Mouse (Mus musculus): ENCODE data around the gene Prkd2. TPM values are rescaled to one million over a fixed set of nuclear protein-coding genes. Genes with fewer than 3 reads are reported as not detected.

Gene Prkd2
- polyA plus RNA-seq, 1 experiment, result 4.7 TPM

DNA sequence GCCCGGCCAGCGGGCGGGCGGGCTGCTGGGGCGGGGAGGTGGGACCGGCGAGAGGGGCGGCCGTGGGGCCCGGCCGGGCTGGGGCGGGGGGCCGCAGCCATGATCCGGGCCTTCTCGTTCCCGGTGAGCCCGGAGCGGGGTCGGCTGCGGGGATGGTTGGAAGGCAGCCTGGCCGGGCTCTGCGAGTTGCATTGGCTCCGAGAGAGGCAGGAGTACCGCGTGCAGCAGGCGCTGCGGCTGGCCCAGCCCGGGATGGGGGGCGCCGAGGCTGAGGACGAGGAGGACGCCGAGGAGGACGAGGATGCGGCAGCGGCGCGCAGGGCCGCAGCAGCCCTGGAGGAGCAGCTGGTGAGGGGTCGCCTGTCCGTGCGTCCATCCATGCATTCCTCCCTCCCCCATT, 32.6 kb downstream of the Prkd2 start:
- H3K4me2 ChIP-seq (ENCODE audit: low read depth), result peak overlapping the region; percentile 97
- TF ChIP-seq MAX (IDR thresholded peaks at IDR 0.05; ENCODE audit: low read depth) (no peak), MYOG (IDR thresholded peaks at IDR 0.05; ENCODE audit: control insufficient read depth in 1 of 3, insufficient read depth in 1 of 3, insufficient read length in 2 of 3, low read depth in 2 of 3) (no peak), CEBPB (IDR thresholded peaks at IDR 0.05; ENCODE audit: insufficient read depth, poor library complexity, severe bottlenecking) (no peak), MYOD1 (IDR thresholded peaks at IDR 0.05; ENCODE audit: control insufficient read depth in 1 of 3, insufficient read length in 2 of 3, low read depth in 2 of 3) (peak in 1 of 3 experiments; percentile 36), TCF12 (IDR thresholded peaks at IDR 0.05; ENCODE audit: insufficient read depth, poor library complexity, severe bottlenecking) (no peak), POLR2A (IDR thresholded peaks at IDR 0.05; ENCODE audit: insufficient read length, low read depth) (peak; percentile 38), TCF3 (IDR thresholded peaks at IDR 0.05; ENCODE audit: insufficient read length, low read depth) (no peak), POLR2AphosphoS2 (IDR thresholded peaks at IDR 0.05; ENCODE audit: insufficient read length, low read depth) (no peak)
- H3K79me2 ChIP-seq (ENCODE audit: control insufficient read depth, insufficient read depth), result peaks cover 3% of the 10 kb centered on the region
- peak overlapping the region; percentile 75 for H3ac ChIP-seq (ENCODE audit: control insufficient read depth, insufficient read length)
- peak overlapping the region; percentile 32 for H3K4me3 ChIP-seq
- H3K36me3 ChIP-seq (ENCODE audit: control insufficient read depth, insufficient read depth), result no peaks in the 10 kb centered on the region
- H3K27me3 ChIP-seq (ENCODE audit: control insufficient read depth, insufficient read depth, insufficient read length), result no peaks in the 10 kb centered on the region

GRCm38 (mm10) chr7:16876006-16876405, 33.3 kb downstream of the Prkd2 start:
- Histone ChIP-seq H3K4me3 (peak overlapping the region; percentile 32), H3K36me3 (ENCODE audit: control insufficient read depth, insufficient read depth) (no peaks in the 10 kb centered on the region), H3K4me2 (ENCODE audit: low read depth) (peak overlapping the region; percentile 97), H3K27me3 (ENCODE audit: control insufficient read depth, insufficient read depth, insufficient read length) (no peaks in the 10 kb centered on the region), H3K79me2 (ENCODE audit: control insufficient read depth, insufficient read depth) (peaks cover 3% of the 10 kb centered on the region), H3ac (ENCODE audit: control insufficient read depth, insufficient read length) (peak overlapping the region; percentile 75)
- TF ChIP-seq MYOD1 (IDR thresholded peaks at IDR 0.05; ENCODE audit: control insufficient read depth in 1 of 3, insufficient read length in 2 of 3, low read depth in 2 of 3) (no peak), SRF (IDR thresholded peaks at IDR 0.05; ENCODE audit: control insufficient read depth, insufficient read length, low read depth) (no peak), POLR2AphosphoS2 (IDR thresholded peaks at IDR 0.05; ENCODE audit: insufficient read length, low read depth) (no peak), MAX (IDR thresholded peaks at IDR 0.05; ENCODE audit: low read depth) (no peak), E2F4 (IDR thresholded peaks at IDR 0.05; ENCODE audit: insufficient read depth) (no peak), TCF12 (IDR thresholded peaks at IDR 0.05; ENCODE audit: insufficient read depth, poor library complexity, severe bottlenecking) (no peak), POLR2A (IDR thresholded peaks at IDR 0.05; ENCODE audit: insufficient read length, low read depth) (no peak), USF1 (IDR thresholded peaks at IDR 0.05; ENCODE audit: low read depth) (no peak)

- H3K4me2 ChIP-seq (ENCODE audit: low read depth), result peak overlapping the region; percentile 97
- TF ChIP-seq POLR2AphosphoS2 (IDR thresholded peaks at IDR 0.05; ENCODE audit: insufficient read length, low read depth), result no peak
- peak in 1 of 3 experiments; percentile 22 for TF ChIP-seq MYOD1 (IDR thresholded peaks at IDR 0.05; ENCODE audit: control insufficient read depth in 1 of 3, insufficient read length in 2 of 3, low read depth in 2 of 3)
- TF ChIP-seq MYOG (IDR thresholded peaks at IDR 0.05; ENCODE audit: control insufficient read depth in 1 of 3, insufficient read depth in 1 of 3, insufficient read length in 2 of 3, low read depth in 2 of 3), result peak in 1 of 3 experiments; percentile 31
Observed at GRCm38 (mm10) chr7:16876608-16877007, 33.9 kb downstream of the Prkd2 start.

DNA sequence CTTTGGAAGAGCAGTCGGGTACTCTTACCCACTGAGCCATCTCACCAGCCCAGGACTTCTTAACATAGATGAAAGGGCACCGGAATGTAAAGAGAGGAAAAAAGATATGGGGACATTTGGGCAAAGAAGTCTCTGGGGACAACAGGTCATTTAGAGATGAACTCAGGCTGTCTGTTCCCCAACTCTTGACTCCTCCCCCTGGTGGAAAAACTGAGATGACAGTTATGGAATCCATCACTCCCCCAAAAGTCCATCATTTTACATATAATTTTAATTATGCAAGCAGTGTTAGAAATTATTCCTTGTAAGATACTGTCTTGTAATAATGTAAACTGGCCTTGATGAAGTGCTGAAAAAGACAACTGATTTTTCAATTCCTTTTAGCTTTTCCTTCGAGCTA, 35.0 kb downstream of the Prkd2 start:
- H3K27me3 ChIP-seq (ENCODE audit: control insufficient read depth, insufficient read depth, insufficient read length), result no peaks in the 10 kb centered on the region
- H3K79me2 ChIP-seq (ENCODE audit: control insufficient read depth, insufficient read depth), result peaks cover 3% of the 10 kb centered on the region
- no peak overlapping the region for H3K4me3 ChIP-seq
- no peak overlapping the region for H3K4me2 ChIP-seq (ENCODE audit: low read depth)
- no peak overlapping the region for H3ac ChIP-seq (ENCODE audit: control insufficient read depth, insufficient read length)
- TF ChIP-seq TCF12 (IDR thresholded peaks at IDR 0.05; ENCODE audit: insufficient read depth, poor library complexity, severe bottlenecking), result no peak
- TF ChIP-seq CEBPB (IDR thresholded peaks at IDR 0.05; ENCODE audit: insufficient read depth, poor library complexity, severe bottlenecking), result no peak
- no peak for TF ChIP-seq POLR2A (IDR thresholded peaks at IDR 0.05; ENCODE audit: insufficient read length, low read depth)
- no peak for TF ChIP-seq REST (IDR thresholded peaks at IDR 0.05; ENCODE audit: insufficient read depth, insufficient read length)
- TF ChIP-seq MAX (IDR thresholded peaks at IDR 0.05; ENCODE audit: low read depth), result no peak
- no peaks in the 10 kb centered on the region for H3K36me3 ChIP-seq (ENCODE audit: control insufficient read depth, insufficient read depth)

More at GRCm38 (mm10) chr7:16876608-16877007, 33.9 kb downstream of the Prkd2 start:
- no peaks in the 10 kb centered on the region for H3K36me3 ChIP-seq (ENCODE audit: control insufficient read depth, insufficient read depth)
- H3K27me3 ChIP-seq (ENCODE audit: control insufficient read depth, insufficient read depth, insufficient read length), result no peaks in the 10 kb centered on the region
- H3ac ChIP-seq (ENCODE audit: control insufficient read depth, insufficient read length), result no peak overlapping the region
- peaks cover 3% of the 10 kb centered on the region for H3K79me2 ChIP-seq (ENCODE audit: control insufficient read depth, insufficient read depth)
- H3K4me3 ChIP-seq, result peak overlapping the region; percentile 32

- no peak overlapping the region for H3ac ChIP-seq (ENCODE audit: control insufficient read depth, insufficient read length)
- peak overlapping the region; percentile 28 for H3K4me2 ChIP-seq (ENCODE audit: low read depth)
- no peaks in the 10 kb centered on the region for H3K36me3 ChIP-seq (ENCODE audit: control insufficient read depth, insufficient read depth)
- H3K79me2 ChIP-seq (ENCODE audit: control insufficient read depth, insufficient read depth), result peaks cover 3% of the 10 kb centered on the region
- no peaks in the 10 kb centered on the region for H3K27me3 ChIP-seq (ENCODE audit: control insufficient read depth, insufficient read depth, insufficient read length)
- H3K4me3 ChIP-seq, result no peak overlapping the region
- TF ChIP-seq CEBPB (IDR thresholded peaks at IDR 0.05; ENCODE audit: insufficient read depth, poor library complexity, severe bottlenecking) (no peak), SRF (IDR thresholded peaks at IDR 0.05; ENCODE audit: control insufficient read depth, insufficient read length, low read depth) (peak; percentile 84), E2F4 (IDR thresholded peaks at IDR 0.05; ENCODE audit: insufficient read depth) (no peak), MYOG (IDR thresholded peaks at IDR 0.05; ENCODE audit: control insufficient read depth in 1 of 3, insufficient read depth in 1 of 3, insufficient read length in 2 of 3, low read depth in 2 of 3) (peak in 1 of 3 experiments; percentile 10), TCF12 (IDR thresholded peaks at IDR 0.05; ENCODE audit: insufficient read depth, poor library complexity, severe bottlenecking) (no peak), POLR2AphosphoS2 (IDR thresholded peaks at IDR 0.05; ENCODE audit: insufficient read length, low read depth) (no peak)
Observed at GRCm38 (mm10) chr7:16879796-16880547, 37.3 kb downstream of the Prkd2 start.
